Mouse (Mus musculus): ENCODE measurements at regions not wholly inside any gene's neighbourhood (a gene's known extent, or its start where the extent isn't known, plus 50 kb on each side); places are given as distances from the start of the nearest gene placed in this dataset.
A peak's percentile ranks its signal among the peaks of the same experiment; 100 is the strongest.

DNA sequence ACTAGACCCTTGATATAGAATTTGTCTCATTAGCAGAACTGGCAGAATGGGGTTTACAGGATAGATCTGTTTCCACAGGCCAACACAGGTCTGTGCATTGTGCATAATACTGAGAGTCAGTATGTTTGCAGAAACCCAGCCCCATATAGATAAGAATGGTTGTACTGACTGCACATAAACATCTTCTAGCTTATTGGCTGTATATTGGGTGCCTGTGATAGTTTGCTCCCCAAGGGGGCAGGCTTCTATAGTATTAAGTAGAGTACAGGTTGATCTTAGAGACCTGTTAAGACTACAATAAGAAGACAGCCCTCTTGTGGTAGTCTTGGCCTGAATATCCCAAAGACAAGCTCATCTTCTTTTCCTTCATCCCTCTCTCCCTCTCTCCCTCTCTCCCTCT, 90.1 kb upstream of the Tex13c2 start:
- no peaks in the 10 kb centered on the region for H3K36me3 ChIP-seq (ENCODE audit: control insufficient read depth, insufficient read depth)
- H3K27me3 ChIP-seq (ENCODE audit: control insufficient read depth, insufficient read depth, low read length): no peaks in the 10 kb centered on the region
- ATAC-seq (replicated peaks; ENCODE audit: extremely low read depth, insufficient read depth, low FRiP score): peak; percentile 63
- no peak overlapping the region for H3K4me3 ChIP-seq (ENCODE audit: low read length)
- H3K9me3 ChIP-seq (replicated peaks; ENCODE audit: control insufficient read depth, low read length): no peaks in the 10 kb centered on the region
- 0 out of 2 replicates have a peak overlapping the region, but pooled peaks have one; percentile 3 for H3K27ac ChIP-seq (ENCODE audit: low read length)
- H3K4me1 ChIP-seq (ENCODE audit: control insufficient read depth, insufficient read depth, low read length): no peaks in the 10 kb centered on the region
- H3K9ac ChIP-seq (ENCODE audit: low read length): no peak overlapping the region
- H3K4me2 ChIP-seq (ENCODE audit: low read depth, low read length): no peak overlapping the region

DNA sequence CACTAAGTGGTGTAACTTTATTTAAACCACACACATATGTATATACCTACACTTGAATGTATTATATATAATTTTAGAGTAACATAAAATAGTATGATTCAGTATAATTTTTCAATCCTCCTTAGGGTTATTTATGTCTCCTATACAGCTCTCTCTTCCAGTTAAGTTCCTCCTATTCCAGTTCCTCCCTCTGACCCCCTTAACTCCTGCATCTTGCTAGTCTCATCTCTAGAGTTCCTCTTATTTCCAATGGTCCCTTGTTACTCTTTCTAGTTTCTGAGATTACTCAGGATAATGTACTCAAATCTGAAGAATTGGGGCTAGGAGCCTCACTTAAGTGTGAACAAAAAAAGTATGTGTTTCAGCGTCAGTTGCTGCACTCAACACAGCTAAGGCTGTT, 88.4 kb upstream of the Tex13c2 start:
- Histone ChIP-seq H3K4me1 (ENCODE audit: control insufficient read depth, insufficient read depth, low read length) (no peaks in the 10 kb centered on the region), H3K36me3 (ENCODE audit: control insufficient read depth, insufficient read depth) (no peaks in the 10 kb centered on the region), H3K4me2 (ENCODE audit: low read depth, low read length) (no peak overlapping the region), H3K9me3 (replicated peaks; ENCODE audit: control insufficient read depth, low read length) (no peaks in the 10 kb centered on the region), H3K4me3 (ENCODE audit: low read length) (no peak overlapping the region), H3K9ac (ENCODE audit: low read length) (no peak overlapping the region), H3K27ac (ENCODE audit: low read length) (no peak overlapping the region), H3K27me3 (ENCODE audit: control insufficient read depth, insufficient read depth, low read length) (no peaks in the 10 kb centered on the region)
- WGBS: 92% methylated on average over 1 of the region's 1 CpGs
- no peak for ATAC-seq (replicated peaks; ENCODE audit: extremely low read depth, insufficient read depth, low FRiP score)

DNA sequence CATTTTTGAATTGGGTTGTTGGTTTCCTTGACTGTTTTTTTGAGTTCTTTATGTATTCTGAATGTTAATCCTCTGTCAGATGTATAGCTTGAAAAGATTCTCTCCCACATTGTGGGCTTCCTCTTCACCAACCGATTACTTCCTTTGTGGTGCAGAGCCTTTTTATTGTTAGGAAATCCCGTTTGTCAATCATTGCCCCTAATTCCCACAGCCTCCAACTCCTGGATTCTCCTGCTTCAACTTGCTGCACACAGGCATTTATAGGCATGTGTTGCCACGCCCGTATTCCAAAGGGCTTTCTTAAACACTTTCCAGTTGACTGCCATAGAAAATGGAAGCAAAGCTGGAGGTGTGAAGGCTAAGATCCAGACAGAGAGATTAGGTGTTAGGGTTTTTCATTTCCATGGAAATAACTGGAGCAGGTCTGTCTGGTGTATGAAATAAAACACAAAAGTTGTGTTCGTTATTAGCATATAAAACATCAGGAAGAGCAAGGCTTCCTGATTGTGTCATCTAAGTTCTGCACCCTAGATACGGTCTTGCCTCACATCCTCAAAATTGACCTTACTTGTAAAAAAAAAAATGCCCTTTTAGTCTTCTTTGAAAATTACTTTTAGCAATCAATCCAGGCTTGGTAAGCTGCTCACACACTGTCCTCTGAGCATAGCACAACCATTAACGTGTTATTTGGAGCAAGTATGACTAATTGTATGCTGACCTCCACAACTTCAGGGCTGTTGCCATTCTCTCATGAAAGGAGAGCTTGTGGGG, 87.7 kb upstream of the Tex13c2 start:
- H3K27ac ChIP-seq (ENCODE audit: low read length): no peak overlapping the region
- no peak overlapping the region for H3K9ac ChIP-seq (ENCODE audit: low read length)
- WGBS: 64% methylated on average over 7 of the region's 7 CpGs
- H3K9me3 ChIP-seq (replicated peaks; ENCODE audit: control insufficient read depth, low read length): no peaks in the 10 kb centered on the region
- H3K36me3 ChIP-seq (ENCODE audit: control insufficient read depth, insufficient read depth): no peaks in the 10 kb centered on the region
- H3K4me1 ChIP-seq (ENCODE audit: control insufficient read depth, insufficient read depth, low read length): no peaks in the 10 kb centered on the region
- no peak for ATAC-seq (replicated peaks; ENCODE audit: extremely low read depth, insufficient read depth, low FRiP score)
- H3K27me3 ChIP-seq (ENCODE audit: control insufficient read depth, insufficient read depth, low read length): no peaks in the 10 kb centered on the region
- H3K4me2 ChIP-seq (ENCODE audit: low read depth, low read length): no peak overlapping the region
- H3K4me3 ChIP-seq (ENCODE audit: low read length): no peak overlapping the region

DNA sequence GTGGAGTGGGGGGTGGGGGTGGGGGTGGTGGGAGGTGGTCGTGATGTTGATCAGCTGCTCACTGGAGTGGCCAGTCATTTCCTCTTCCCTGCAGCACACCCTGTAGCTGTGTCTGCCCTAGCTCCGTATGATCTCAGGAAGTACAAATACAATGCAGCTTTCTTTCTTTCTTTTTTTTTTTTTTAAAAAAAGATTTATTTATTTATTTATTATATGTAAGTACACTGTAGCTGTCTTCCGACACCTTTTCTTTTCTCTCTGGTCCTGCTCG, 87.2 kb upstream of the Tex13c2 start:
- ATAC-seq (replicated peaks; ENCODE audit: extremely low read depth, insufficient read depth, low FRiP score): no peak
- H3K9ac ChIP-seq (ENCODE audit: low read length): no peak overlapping the region

DNA sequence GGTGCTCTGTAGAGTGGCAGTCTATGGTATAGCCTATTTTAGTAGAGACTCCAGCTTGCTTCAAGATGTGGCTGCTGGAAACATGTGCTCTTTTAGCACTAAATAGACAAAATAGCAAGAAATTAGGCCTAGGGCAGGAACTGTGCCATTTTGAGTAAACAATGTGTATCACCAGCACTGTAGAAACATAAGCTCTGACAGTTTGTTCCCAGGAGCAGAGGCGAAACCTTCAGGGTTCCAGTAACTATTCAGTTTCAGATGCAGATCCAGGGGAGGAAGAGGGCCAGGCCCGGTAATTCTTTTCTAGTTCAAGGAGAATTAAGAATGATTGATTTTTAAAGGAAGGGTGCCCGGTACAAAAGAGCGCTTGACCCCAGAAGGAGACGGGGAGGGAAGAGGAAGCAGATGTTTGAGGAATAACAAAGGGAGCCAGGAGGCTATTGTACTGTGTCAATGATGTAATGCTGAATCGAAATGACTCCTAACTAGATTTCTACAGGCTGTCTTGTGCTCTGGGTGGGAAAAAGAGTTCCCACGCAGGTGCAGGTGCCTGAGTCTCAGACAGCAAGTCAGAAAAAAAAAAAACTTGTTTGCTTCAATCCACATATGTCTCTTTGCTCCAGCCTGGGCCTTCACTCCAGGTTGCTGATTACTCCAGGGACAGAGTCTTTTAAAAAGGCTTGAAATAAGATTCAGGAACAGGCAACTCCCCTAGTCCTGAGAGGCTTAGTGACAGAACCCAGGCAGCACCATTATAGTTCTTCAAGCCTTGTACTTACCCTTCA, 57.4 kb upstream of the Tex13c2 start:
- Histone ChIP-seq H3K4me3 (ENCODE audit: low read length) (no peak overlapping the region), H3K27me3 (ENCODE audit: control insufficient read depth, insufficient read depth, low read length) (no peaks in the 10 kb centered on the region), H3K9me3 (replicated peaks; ENCODE audit: control insufficient read depth, low read length) (no peaks in the 10 kb centered on the region), H3K36me3 (ENCODE audit: control insufficient read depth, insufficient read depth) (no peaks in the 10 kb centered on the region), H3K4me2 (ENCODE audit: low read depth, low read length) (no peak overlapping the region), H3K4me1 (ENCODE audit: control insufficient read depth, insufficient read depth, low read length) (no peaks in the 10 kb centered on the region), H3K27ac (ENCODE audit: low read length) (peak overlapping the region; percentile 66), H3K9ac (ENCODE audit: low read length) (no peak overlapping the region)
- WGBS: 53% methylated on average over 7 of the region's 7 CpGs
- peak; percentile 60; the same call in 1 of the 2 replicates for ATAC-seq (replicated peaks; ENCODE audit: extremely low read depth, insufficient read depth, low FRiP score)

More for the DNA sequence above, 87.2 kb upstream of the Tex13c2 start:
- H3K36me3 ChIP-seq (ENCODE audit: control insufficient read depth, insufficient read depth): no peaks in the 10 kb centered on the region
- no peak overlapping the region for H3K27ac ChIP-seq (ENCODE audit: low read length)
- no peaks in the 10 kb centered on the region for H3K27me3 ChIP-seq (ENCODE audit: control insufficient read depth, insufficient read depth, low read length)
- H3K4me3 ChIP-seq (ENCODE audit: low read length): no peak overlapping the region
- no peak overlapping the region for H3K4me2 ChIP-seq (ENCODE audit: low read depth, low read length)
- no peaks in the 10 kb centered on the region for H3K9me3 ChIP-seq (replicated peaks; ENCODE audit: control insufficient read depth, low read length)
- WGBS: 60% methylated on average over 4 of the region's 4 CpGs
- no peaks in the 10 kb centered on the region for H3K4me1 ChIP-seq (ENCODE audit: control insufficient read depth, insufficient read depth, low read length)

All from heart, embryonic 16.5 days (tissue).